Mouse (Mus musculus) hindbrain, embryonic 16.5 days (tissue): ENCODE results near the gene Med28. TPM values are rescaled to one million over a fixed set of nuclear protein-coding genes. Genes with fewer than 3 reads are reported as not detected.
A peak's percentile ranks its signal among the peaks of the same experiment; 100 is the strongest.

Experiments used
- ATAC-seq: fragments of 200-750 bp; cut with Nextera tagmentation; 2 replicates; pipeline ENCODE4 v1.8.0; 2017; ENCODE audit warnings: moderate TSS enrichment, moderate library complexity
- H3K27ac ChIP-seq: fragments of 300-500 bp; sonication (generic); 2 replicates; pipeline ENCODE4 v1.5.1; 2014; ENCODE audit warnings: low read depth, mild to moderate bottlenecking, control low read depth, low read length, moderate library complexity
- H3K27me3 ChIP-seq: fragments of 300-500 bp; sonication (generic); replicated peaks from 2 replicates; pipeline ENCODE4 v1.6.1; 2014; ENCODE audit warnings: low read length; ENCODE audit not compliant: control insufficient read depth, insufficient read depth
- H3K36me3 ChIP-seq: fragments of 300-500 bp; sonication (generic); 2 replicates; pipeline ENCODE4 v1.6.1; 2014; ENCODE audit warnings: mild to moderate bottlenecking, low read length, moderate library complexity, mixed read lengths; ENCODE audit not compliant: control insufficient read depth, insufficient read depth
- H3K4me1 ChIP-seq: fragments of 300-500 bp; sonication (generic); 2 replicates; pipeline ENCODE4 v1.6.1; 2014; ENCODE audit warnings: low read depth, low read length; ENCODE audit not compliant: control insufficient read depth, insufficient read depth
- H3K4me2 ChIP-seq: fragments of 300-500 bp; sonication (generic); 2 replicates; pipeline ENCODE4 v1.6.1; 2014; ENCODE audit warnings: mild to moderate bottlenecking, low read length, control low read depth, moderate library complexity
- H3K4me3 ChIP-seq: fragments of 300-500 bp; sonication (generic); 2 replicates; pipeline ENCODE4 v1.5.1; 2014; ENCODE audit warnings: mild to moderate bottlenecking, low read length, control low read depth, moderate library complexity
- H3K9ac ChIP-seq: fragments of 300-500 bp; sonication (generic); 2 replicates; pipeline ENCODE4 v1.6.1; 2014; ENCODE audit warnings: low read depth, mild to moderate bottlenecking, control low read depth, low read length, moderate library complexity
- H3K9me3 ChIP-seq: fragments of 300-500 bp; sonication (generic); 2 replicates; pipeline ENCODE4 v1.6.1; 2014; ENCODE audit warnings: mild to moderate bottlenecking, low read length, moderate library complexity; ENCODE audit not compliant: control insufficient read depth
- WGBS: fragments of 180-500 bp; shearing (Covaris S2); extraction: QIAGEN DNeasy Blood & Tissue Kit; methylation state at CpG from one replicate; pipeline ENCODE4 v1.1.7; 2014; 5-methylcytosine and 5-hydroxymethylcytosine counted together
- polyA plus RNA-seq: library from polyadenylated mRNA; unstranded; fragments of >200 nt; fragmentation: Nextera tagmentation; extraction: Ambion mirVana; gene quantifications from 2 replicates; pipeline ENCODE4 v1.2.1, GENCODE M21; 2015

The Med28 gene
- polyA plus RNA-seq, 1 experiment from 2014 or later, result 250 TPM

GRCm38 (mm10) chr5:45496930-45497550 lies 23.0 kb upstream of the Med28 start:
- H3K9ac ChIP-seq, result no peak overlapping the region
- WGBS, result 86% methylated on average over 12 of the region's 12 CpGs
- peaks cover 7% of the 10 kb centered on the region for H3K36me3 ChIP-seq
- peaks cover 3% of the 10 kb centered on the region for H3K4me1 ChIP-seq
- H3K27ac ChIP-seq, result no peak overlapping the region
- no peaks in the 10 kb centered on the region for H3K9me3 ChIP-seq
- H3K4me3 ChIP-seq, result no peak overlapping the region
- H3K27me3 ChIP-seq, result no peaks in the 10 kb centered on the region
- no peak overlapping the region for H3K4me2 ChIP-seq
- ATAC-seq, result no peak

DNA sequence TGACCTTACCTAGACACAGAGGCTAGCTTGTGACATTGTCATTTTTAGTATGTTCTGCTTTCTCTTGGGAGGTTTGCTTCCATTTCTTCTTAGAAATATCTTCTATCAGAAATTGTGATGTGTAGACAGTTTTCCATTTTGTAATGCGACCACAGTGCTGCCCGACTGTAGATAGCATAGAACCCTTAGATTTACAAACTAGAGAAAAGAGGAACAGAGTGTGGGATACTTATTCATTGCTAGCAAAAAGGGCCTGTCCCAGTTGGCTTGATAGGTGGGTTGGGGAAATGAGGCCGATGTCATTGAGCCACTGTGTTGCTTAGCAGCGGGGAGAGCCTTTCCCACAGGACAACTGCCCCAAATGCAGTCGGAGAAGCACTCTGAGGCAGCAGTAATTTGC lies 22.5 kb upstream of the Med28 start:
- Histone ChIP-seq H3K27me3 (no peaks in the 10 kb centered on the region), H3K9me3 (no peaks in the 10 kb centered on the region), H3K4me1 (peaks cover under 1% of the 10 kb centered on the region; the same call in 1 of the 2 replicates), H3K4me3 (no peak overlapping the region), H3K4me2 (no peak overlapping the region), H3K36me3 (peaks cover 7% of the 10 kb centered on the region), H3K27ac (no peak overlapping the region), H3K9ac (no peak overlapping the region)
- ATAC-seq, result no peak
- 90% methylated on average over 5 of the region's 5 CpGs for WGBS

DNA sequence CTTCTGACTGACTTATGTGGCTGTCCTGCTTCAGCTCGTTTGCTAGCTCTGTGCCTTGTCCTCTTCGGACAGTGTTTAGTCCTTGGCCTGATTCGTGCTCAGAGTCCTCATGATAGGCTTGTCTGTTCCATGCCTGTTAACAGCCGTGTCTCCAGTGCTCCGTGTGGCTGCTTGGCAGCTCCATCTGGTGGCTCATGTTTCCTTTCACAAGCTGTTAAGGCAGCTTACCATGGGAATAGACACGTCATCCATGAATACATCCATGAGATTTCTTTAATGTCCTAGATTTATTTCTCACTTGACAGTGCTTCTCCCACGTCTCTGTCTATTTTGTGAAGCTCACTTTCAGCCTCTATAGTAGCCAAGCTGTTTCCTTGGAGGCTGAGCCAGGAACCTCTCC lies 10.0 kb upstream of the Med28 start:
- H3K27me3 ChIP-seq, result no peaks in the 10 kb centered on the region
- no peak overlapping the region for H3K4me2 ChIP-seq
- 79% methylated on average over 7 of the region's 7 CpGs for WGBS
- H3K4me1 ChIP-seq, result no peaks in the 10 kb centered on the region
- no peak overlapping the region for H3K9ac ChIP-seq
- no peaks in the 10 kb centered on the region for H3K9me3 ChIP-seq
- no peak overlapping the region for H3K27ac ChIP-seq
- H3K4me3 ChIP-seq, result no peak overlapping the region
- ATAC-seq, result no peak
- H3K36me3 ChIP-seq, result peaks cover 22% of the 10 kb centered on the region

DNA sequence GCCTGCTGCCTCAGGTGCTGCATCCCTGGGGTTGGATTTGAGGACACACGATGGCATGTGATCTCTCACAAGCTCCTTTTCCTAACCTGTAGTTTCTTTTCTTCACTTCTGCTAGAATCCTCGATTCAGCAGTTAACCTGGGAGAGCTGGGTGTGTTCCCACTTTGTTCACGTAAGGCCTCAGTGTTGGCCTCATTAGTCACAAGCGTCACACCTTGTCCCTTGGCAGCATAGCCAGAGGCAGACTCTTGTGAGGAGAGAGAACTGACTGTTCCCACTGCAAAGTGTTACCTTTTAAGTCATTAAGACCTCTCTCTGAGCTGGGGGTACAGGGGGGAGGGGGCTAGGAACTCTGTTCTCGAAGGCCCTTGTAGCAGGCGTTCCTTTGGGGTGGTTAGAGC lies 7.1 kb upstream of the Med28 start:
- Histone ChIP-seq H3K36me3 (peaks cover 11% of the 10 kb centered on the region), H3K4me3 (no peak overlapping the region), H3K27ac (no peak overlapping the region), H3K4me1 (no peaks in the 10 kb centered on the region), H3K9ac (no peak overlapping the region), H3K4me2 (no peak overlapping the region), H3K9me3 (no peaks in the 10 kb centered on the region), H3K27me3 (no peaks in the 10 kb centered on the region)
- no peak for ATAC-seq
- 90% methylated on average over 6 of the region's 6 CpGs for WGBS

DNA sequence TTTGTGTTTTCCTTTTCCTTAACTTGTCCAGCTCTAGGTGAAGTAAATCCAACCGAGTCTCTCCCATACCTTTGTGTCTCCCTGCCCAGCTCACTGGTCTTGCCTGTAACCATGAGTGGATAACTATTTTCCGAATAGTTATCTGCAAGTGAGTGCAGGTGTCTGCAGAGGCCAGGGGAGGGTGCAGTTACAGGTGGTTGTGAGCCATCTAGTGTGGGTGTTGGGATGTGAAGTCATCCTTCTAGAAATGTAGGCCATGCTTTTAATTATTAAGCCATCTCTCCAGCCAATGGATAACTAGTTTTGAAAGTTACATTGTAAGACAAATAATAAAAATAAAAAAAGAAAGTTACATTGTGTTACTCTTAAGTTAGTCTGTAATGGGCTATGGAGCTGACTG lies 6.5 kb upstream of the Med28 start:
- no peak for ATAC-seq
- H3K4me3 ChIP-seq, result no peak overlapping the region
- 95% methylated on average over 2 of the region's 2 CpGs for WGBS
- H3K9ac ChIP-seq, result no peak overlapping the region
- H3K27me3 ChIP-seq, result no peaks in the 10 kb centered on the region
- no peak overlapping the region for H3K27ac ChIP-seq
- no peaks in the 10 kb centered on the region for H3K9me3 ChIP-seq
- H3K36me3 ChIP-seq, result peaks cover 11% of the 10 kb centered on the region
- no peak overlapping the region for H3K4me2 ChIP-seq
- no peaks in the 10 kb centered on the region for H3K4me1 ChIP-seq

DNA sequence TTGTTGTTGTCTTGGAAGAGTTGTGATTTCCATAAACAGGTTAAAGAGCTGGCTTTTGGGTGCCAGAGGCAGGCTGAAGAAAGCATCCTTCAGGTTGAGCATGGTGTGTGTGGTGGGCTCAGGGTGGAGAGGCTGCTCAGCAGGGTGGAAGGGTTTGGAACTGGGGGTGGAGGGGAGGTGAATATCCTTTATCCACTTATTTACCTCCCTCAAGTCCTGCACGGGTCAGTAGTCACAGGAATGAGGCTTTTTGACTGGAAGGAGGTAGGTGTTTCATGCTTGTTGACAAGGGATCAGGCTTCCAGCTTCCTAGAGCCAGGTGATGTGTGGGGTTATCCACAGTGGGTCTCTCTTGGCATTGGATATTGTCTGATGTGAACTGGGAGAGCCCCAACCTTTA lies 5.4 kb upstream of the Med28 start:
- no peaks in the 10 kb centered on the region for H3K9me3 ChIP-seq
- H3K4me1 ChIP-seq, result peaks cover under 1% of the 10 kb centered on the region; the same call in 1 of the 2 replicates
- H3K36me3 ChIP-seq, result peaks cover 8% of the 10 kb centered on the region
- H3K4me3 ChIP-seq, result no peak overlapping the region
- H3K27me3 ChIP-seq, result no peaks in the 10 kb centered on the region
- H3K27ac ChIP-seq, result no peak overlapping the region
- H3K9ac ChIP-seq, result no peak overlapping the region
- WGBS, result 82% methylated on average over 1 of the region's 1 CpGs
- H3K4me2 ChIP-seq, result no peak overlapping the region
- no peak for ATAC-seq

DNA sequence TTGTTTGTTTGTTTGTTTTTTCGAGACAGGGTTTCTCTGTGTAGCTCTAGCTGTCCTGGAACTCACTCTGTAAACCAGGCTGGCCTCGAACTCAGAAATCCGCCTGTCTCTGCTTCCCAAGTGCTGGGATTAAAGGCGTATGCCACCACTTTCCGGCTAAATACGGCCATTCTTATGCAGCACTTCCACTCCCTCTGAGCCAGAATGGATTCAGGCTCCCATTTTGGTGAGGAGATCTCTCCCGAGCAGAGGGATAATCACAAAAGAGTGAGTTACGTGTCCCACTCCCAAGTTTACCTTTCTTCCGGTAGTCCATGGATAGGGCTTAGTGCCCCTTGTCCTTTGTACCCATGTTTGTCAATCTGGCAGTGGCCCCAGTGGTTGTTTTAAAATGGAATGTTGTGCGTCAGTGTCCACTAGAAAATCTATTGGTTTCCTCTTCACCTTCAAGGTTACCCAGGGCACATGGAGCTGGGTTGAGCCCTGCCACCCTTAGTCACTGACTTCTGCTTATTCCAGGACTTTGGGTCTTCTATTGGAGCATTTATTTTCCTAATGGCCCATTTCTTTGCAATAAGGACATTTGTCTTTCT lies 4.8 kb upstream of the Med28 start:
- no peak overlapping the region for H3K4me2 ChIP-seq
- peaks cover 4% of the 10 kb centered on the region for H3K36me3 ChIP-seq
- peaks cover 2% of the 10 kb centered on the region; the same call in 1 of the 2 replicates for H3K4me1 ChIP-seq
- ATAC-seq, result no peak
- 88% methylated on average over 10 of the region's 10 CpGs for WGBS
- H3K9ac ChIP-seq, result no peak overlapping the region
- H3K27me3 ChIP-seq, result no peaks in the 10 kb centered on the region
- H3K4me3 ChIP-seq, result no peak overlapping the region
- H3K9me3 ChIP-seq, result no peaks in the 10 kb centered on the region
- H3K27ac ChIP-seq, result no peak overlapping the region

GRCm38 (mm10) chr5:45520809-45521110 lies 731 bp downstream of the Med28 start:
- Histone ChIP-seq H3K4me2 (peak overlapping the region; percentile 98), H3K9ac (peak overlapping the region; percentile 93), H3K4me1 (peaks cover 18% of the 10 kb centered on the region), H3K9me3 (no peaks in the 10 kb centered on the region), H3K27ac (no peak overlapping the region), H3K27me3 (no peaks in the 10 kb centered on the region), H3K4me3 (peak overlapping the region; percentile 86), H3K36me3 (peaks cover 5% of the 10 kb centered on the region)
- WGBS, result 3% methylated on average over 5 of the region's 5 CpGs
- no peak for ATAC-seq

- Histone ChIP-seq H3K27me3 (no peaks in the 10 kb centered on the region), H3K9me3 (no peaks in the 10 kb centered on the region), H3K27ac (no peak overlapping the region), H3K4me1 (peaks cover 18% of the 10 kb centered on the region), H3K36me3 (peaks cover 11% of the 10 kb centered on the region), H3K4me2 (peak overlapping the region; percentile 98), H3K4me3 (peak overlapping the region; percentile 86), H3K9ac (no peak overlapping the region)
- ATAC-seq, result no peak
- 88% methylated on average over 6 of the region's 6 CpGs for WGBS
Measured at GRCm38 (mm10) chr5:45521601-45522000, 1.6 kb downstream of the Med28 start.
